Mouse (Mus musculus) kidney, adult 2 months (tissue): Measurements from ENCODE around the gene Tma16.

Experiments
- CTCF ChIP-seq: fragments of 200-500 bp; conservative IDR thresholded peaks from 2 replicates; pipeline ENCODE4 v1.5.1; 2011; ENCODE audit warnings: low read depth, mild to moderate bottlenecking, control low read depth, low read length, moderate library complexity, mixed read lengths; ENCODE audit not compliant: insufficient read depth, insufficient read length
- POLR2A ChIP-seq: fragments of 200-500 bp; IDR thresholded peaks from one replicate; pipeline ENCODE4 v1.6.1; 2011; ENCODE audit warnings: low read depth, low read length, control low read depth

DNA sequence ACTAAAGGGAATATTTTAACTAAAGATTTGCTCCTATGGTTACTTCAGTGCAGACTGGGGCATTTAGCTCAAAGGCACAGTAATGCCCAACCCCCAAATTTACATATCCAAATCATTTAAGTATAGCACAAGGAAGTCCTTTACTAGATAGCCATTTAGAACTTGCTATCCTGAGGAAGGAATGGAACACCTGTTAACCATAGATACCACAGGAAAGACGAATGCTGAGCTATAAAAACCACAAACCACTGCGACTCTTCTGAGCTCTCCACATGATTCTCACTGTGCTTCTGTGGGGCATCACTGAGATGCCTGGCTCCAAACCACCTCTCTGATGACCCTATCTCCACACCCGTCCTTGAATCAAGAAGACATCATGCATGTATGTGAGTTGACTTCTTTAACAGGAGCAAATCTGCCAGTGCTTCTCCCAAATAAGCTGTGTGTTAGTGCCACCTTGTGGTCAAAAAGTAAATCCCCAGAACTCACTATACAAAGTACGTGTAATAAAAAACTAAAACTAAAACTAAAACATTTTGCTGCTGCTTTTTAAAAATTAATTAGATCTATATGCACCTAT, 10.8 kb upstream of the Tma16 start:
- TF ChIP-seq CTCF (peak; percentile 33; the same call in 1 of the 2 replicates), POLR2A (no peak)
